Mouse (Mus musculus): ENCODE results near the gene Btbd35f22. TPM values are rescaled to one million over a fixed set of nuclear protein-coding genes. Genes with fewer than 3 reads are reported as not detected.
"Not testable (repeated sequence)": the region's sequence is repeated elsewhere in the genome, so short reads cannot be mapped to it uniquely, and the experiment has no call there.

Btbd35f22 gene
- polyA plus RNA-seq (2016; fragmentation: Nextera tagmentation; extraction: Ambion mirVana) = not detected in 2 replicates

DNA sequence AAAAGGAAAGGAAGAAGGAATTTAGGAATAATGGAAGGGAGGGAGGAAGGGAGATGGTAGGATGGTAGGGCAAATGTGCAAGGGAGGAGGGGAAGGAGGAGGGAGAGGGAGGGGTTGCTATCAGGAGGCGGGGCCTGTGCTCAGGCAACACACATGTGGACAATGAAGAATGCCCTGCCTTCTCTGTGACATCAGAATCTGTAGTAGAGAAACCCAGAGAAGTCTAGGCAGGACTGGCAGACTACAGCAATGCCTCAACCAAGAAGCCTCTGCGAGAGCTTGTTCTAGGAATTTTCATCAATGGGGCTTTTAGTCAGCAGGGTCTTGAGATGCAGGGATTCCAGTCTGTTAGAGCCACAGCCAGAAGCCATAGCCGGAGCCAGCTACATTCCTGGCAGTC, at the start of gene Btbd35f22:
Gene Btbd35f22 (plus strand): TSS at position 301 of the 400 bp plus-strand sequence.
- not testable (repeated sequence) for H3K4me1 ChIP-seq (replicated peaks); ATAC-seq (ENCODE audit: insufficient number of reproducible peaks, low FRiP score); H3K27ac ChIP-seq (ENCODE audit: poor library complexity, severe bottlenecking); H3K4me2 ChIP-seq; H3K9ac ChIP-seq; H3K4me3 ChIP-seq; H3K27me3 ChIP-seq (replicated peaks); H3K36me3 ChIP-seq; H3K9me3 ChIP-seq (replicated peaks)
- WGBS = no CpG with 5 or more reads among the region's 3 CpGs

Other genes starting within 250 kb of the Btbd35f22 start
- gene Gm21637, start 85.8 kb upstream of the Btbd35f22 start, polyA plus RNA-seq (2016; fragmentation: Nextera tagmentation; extraction: Ambion mirVana) = not detected in 2 replicates
- not detected in 2 replicates for gene Btbd35f2, start 230.6 kb downstream of the Btbd35f22 start, polyA plus RNA-seq (2016; fragmentation: Nextera tagmentation; extraction: Ambion mirVana)

All from heart, embryonic 12.5 days (tissue).